Mouse (Mus musculus): ENCODE results near the gene Rtn4. TPM values are rescaled to one million over a fixed set of nuclear protein-coding genes. Genes with fewer than 3 reads are reported as not detected.

Rtn4 gene
- total and polyA plus RNA-seq, 3 experiments = 65.3 to 83.0 (median 68.9) TPM

GRCm38 (mm10) chr11:29758617-29759016 lies 65.9 kb downstream of the Rtn4 start:
- no peak for ATAC-seq (ENCODE audit: extremely low read depth, insufficient number of reproducible peaks, low FRiP score, poor library complexity, severe bottlenecking)
- DNase-seq (ENCODE audit: low spot score) = no peak
- Histone ChIP-seq H3K4me1 (ENCODE audit: insufficient read depth, low read depth, low read length) (no peaks in the 10 kb centered on the region), H3K9me3 (replicated peaks) (no peaks in the 10 kb centered on the region), H3K27me3 (ENCODE audit: insufficient read depth, low read length) (peaks cover 15% of the 10 kb centered on the region), H3K36me3 (replicated peaks) (no peaks in the 10 kb centered on the region), H3K4me3 (ENCODE audit: low read depth, low read length) (no peak overlapping the region)
- TF ChIP-seq POLR2AphosphoS5 (IDR thresholded peaks at IDR 0.05; ENCODE audit: insufficient replicate concordance, low read depth, low read length) (no peak), TAL1 (conservative IDR thresholded peaks at IDR 0.05; ENCODE audit: low read depth, low read length) (no peak), CTCF (IDR thresholded peaks at IDR 0.05; ENCODE audit: low read depth, low read length) (no peak), GATA2 (IDR thresholded peaks at IDR 0.05; ENCODE audit: borderline replicate concordance, low read depth, low read length) (no peak), GATA1 (IDR thresholded peaks at IDR 0.05; ENCODE audit: borderline replicate concordance, low read length) (no peak)

GRCm38 (mm10) chr11:29761387-29761786 lies 68.6 kb downstream of the Rtn4 start:
- Histone ChIP-seq H3K4me3 (ENCODE audit: low read depth, low read length) (no peak overlapping the region), H3K27me3 (ENCODE audit: insufficient read depth, low read length) (peaks cover 13% of the 10 kb centered on the region), H3K36me3 (replicated peaks) (no peaks in the 10 kb centered on the region), H3K4me1 (ENCODE audit: insufficient read depth, low read depth, low read length) (no peaks in the 10 kb centered on the region), H3K9me3 (replicated peaks) (no peaks in the 10 kb centered on the region)
- TF ChIP-seq GATA1 (IDR thresholded peaks at IDR 0.05; ENCODE audit: borderline replicate concordance, low read length) (no peak), TAL1 (conservative IDR thresholded peaks at IDR 0.05; ENCODE audit: low read depth, low read length) (no peak), GATA2 (IDR thresholded peaks at IDR 0.05; ENCODE audit: borderline replicate concordance, low read depth, low read length) (no peak), CTCF (IDR thresholded peaks at IDR 0.05; ENCODE audit: low read depth, low read length) (no peak), POLR2AphosphoS5 (IDR thresholded peaks at IDR 0.05; ENCODE audit: insufficient replicate concordance, low read depth, low read length) (no peak)
- ATAC-seq (ENCODE audit: extremely low read depth, insufficient number of reproducible peaks, low FRiP score, poor library complexity, severe bottlenecking) = no peak
- no peak for DNase-seq (ENCODE audit: low spot score)

- ATAC-seq (ENCODE audit: extremely low read depth, insufficient number of reproducible peaks, low FRiP score, poor library complexity, severe bottlenecking) (no peak), DNase-seq (ENCODE audit: low spot score) (no peak)
- H3K36me3 ChIP-seq (replicated peaks) = no peaks in the 10 kb centered on the region
- no peaks in the 10 kb centered on the region for H3K4me1 ChIP-seq (ENCODE audit: insufficient read depth, low read depth, low read length)
- no peak for TF ChIP-seq POLR2AphosphoS5 (IDR thresholded peaks at IDR 0.05; ENCODE audit: insufficient replicate concordance, low read depth, low read length)
- no peak for TF ChIP-seq GATA2 (IDR thresholded peaks at IDR 0.05; ENCODE audit: borderline replicate concordance, low read depth, low read length)
- no peak for TF ChIP-seq CTCF (IDR thresholded peaks at IDR 0.05; ENCODE audit: low read depth, low read length)
- TF ChIP-seq GATA1 (IDR thresholded peaks at IDR 0.05; ENCODE audit: borderline replicate concordance, low read length) = no peak
- TF ChIP-seq TAL1 (conservative IDR thresholded peaks at IDR 0.05; ENCODE audit: low read depth, low read length) = no peak
- H3K27me3 ChIP-seq (ENCODE audit: insufficient read depth, low read length) = peaks cover 15% of the 10 kb centered on the region
- H3K4me3 ChIP-seq (ENCODE audit: low read depth, low read length) = no peak overlapping the region
- H3K9me3 ChIP-seq (replicated peaks) = no peaks in the 10 kb centered on the region
Measured at GRCm38 (mm10) chr11:29762768-29763167, 70.0 kb downstream of the Rtn4 start.

GRCm38 (mm10) chr11:29765063-29765462 lies 72.3 kb downstream of the Rtn4 start:
- TF ChIP-seq POLR2AphosphoS5 (IDR thresholded peaks at IDR 0.05; ENCODE audit: insufficient replicate concordance, low read depth, low read length) = no peak
- TF ChIP-seq TAL1 (conservative IDR thresholded peaks at IDR 0.05; ENCODE audit: low read depth, low read length) = no peak
- TF ChIP-seq GATA1 (IDR thresholded peaks at IDR 0.05; ENCODE audit: borderline replicate concordance, low read length) = no peak
- no peak for TF ChIP-seq GATA2 (IDR thresholded peaks at IDR 0.05; ENCODE audit: borderline replicate concordance, low read depth, low read length)
- no peak for TF ChIP-seq CTCF (IDR thresholded peaks at IDR 0.05; ENCODE audit: low read depth, low read length)

GRCm38 (mm10) chr11:29766313-29766982 lies 73.7 kb downstream of the Rtn4 start:
- no peak for DNase-seq (ENCODE audit: low spot score)
- TF ChIP-seq GATA1 (IDR thresholded peaks at IDR 0.05; ENCODE audit: borderline replicate concordance, low read length) = no peak
- no peak for TF ChIP-seq TAL1 (conservative IDR thresholded peaks at IDR 0.05; ENCODE audit: low read depth, low read length)
- no peak for TF ChIP-seq CTCF (IDR thresholded peaks at IDR 0.05; ENCODE audit: low read depth, low read length)
- TF ChIP-seq GATA2 (IDR thresholded peaks at IDR 0.05; ENCODE audit: borderline replicate concordance, low read depth, low read length) = no peak
- TF ChIP-seq POLR2AphosphoS5 (IDR thresholded peaks at IDR 0.05; ENCODE audit: insufficient replicate concordance, low read depth, low read length) = no peak
- no peak overlapping the region for H3K4me3 ChIP-seq (ENCODE audit: low read depth, low read length)
- H3K9me3 ChIP-seq (replicated peaks) = no peaks in the 10 kb centered on the region
- ATAC-seq (ENCODE audit: extremely low read depth, insufficient number of reproducible peaks, low FRiP score, poor library complexity, severe bottlenecking) = no peak
- H3K27me3 ChIP-seq (ENCODE audit: insufficient read depth, low read length) = peaks cover 17% of the 10 kb centered on the region; the same call in 1 of the 2 replicates
- H3K4me1 ChIP-seq (ENCODE audit: insufficient read depth, low read depth, low read length) = peaks cover 3% of the 10 kb centered on the region; the same call in 1 of the 2 replicates
- H3K36me3 ChIP-seq (replicated peaks) = no peaks in the 10 kb centered on the region

More at GRCm38 (mm10) chr11:29765063-29765462, 72.3 kb downstream of the Rtn4 start:
- no peak overlapping the region for H3K4me3 ChIP-seq (ENCODE audit: low read depth, low read length)
- DNase-seq (ENCODE audit: low spot score) (no peak), ATAC-seq (ENCODE audit: extremely low read depth, insufficient number of reproducible peaks, low FRiP score, poor library complexity, severe bottlenecking) (no peak)
- H3K36me3 ChIP-seq (replicated peaks) = no peaks in the 10 kb centered on the region
- peaks cover 3% of the 10 kb centered on the region; the same call in 1 of the 2 replicates for H3K4me1 ChIP-seq (ENCODE audit: insufficient read depth, low read depth, low read length)
- H3K9me3 ChIP-seq (replicated peaks) = no peaks in the 10 kb centered on the region
- peaks cover 10% of the 10 kb centered on the region for H3K27me3 ChIP-seq (ENCODE audit: insufficient read depth, low read length)

- H3K4me3 ChIP-seq (ENCODE audit: low read depth, low read length) = no peak overlapping the region
- ATAC-seq (ENCODE audit: extremely low read depth, insufficient number of reproducible peaks, low FRiP score, poor library complexity, severe bottlenecking) (no peak), DNase-seq (ENCODE audit: low spot score) (no peak)
- H3K4me1 ChIP-seq (ENCODE audit: insufficient read depth, low read depth, low read length) = peaks cover 3% of the 10 kb centered on the region; the same call in 1 of the 2 replicates
- H3K9me3 ChIP-seq (replicated peaks) = no peaks in the 10 kb centered on the region
- H3K27me3 ChIP-seq (ENCODE audit: insufficient read depth, low read length) = peaks cover 20% of the 10 kb centered on the region; the same call in 1 of the 2 replicates
- H3K36me3 ChIP-seq (replicated peaks) = no peaks in the 10 kb centered on the region
- TF ChIP-seq GATA2 (IDR thresholded peaks at IDR 0.05; ENCODE audit: borderline replicate concordance, low read depth, low read length) = no peak
- TF ChIP-seq GATA1 (IDR thresholded peaks at IDR 0.05; ENCODE audit: borderline replicate concordance, low read length) = no peak
- TF ChIP-seq TAL1 (conservative IDR thresholded peaks at IDR 0.05; ENCODE audit: low read depth, low read length) = no peak
- no peak for TF ChIP-seq POLR2AphosphoS5 (IDR thresholded peaks at IDR 0.05; ENCODE audit: insufficient replicate concordance, low read depth, low read length)
- no peak for TF ChIP-seq CTCF (IDR thresholded peaks at IDR 0.05; ENCODE audit: low read depth, low read length)
Measured at GRCm38 (mm10) chr11:29768523-29768922, 75.8 kb downstream of the Rtn4 start.

All from G1E (cell line).